Mouse (Mus musculus): Measurements from ENCODE around the gene Trpd52l3. TPM values are rescaled to one million over a fixed set of nuclear protein-coding genes. Genes with fewer than 3 reads are reported as not detected.

Trpd52l3 gene
- total RNA-seq (2023): not detected

GRCm38 (mm10) chr19:30003621-30004020 lies at the start of gene Trpd52l3:
TSS of gene Trpd52l3 (plus strand) at chr19:30003790.

GRCm38 (mm10) chr19:30029894-30030635 lies 26.5 kb downstream of the Trpd52l3 start, which contains the start of gene Uhrf2:
TSS of gene Uhrf2 (plus strand) at chr19:30030513.

Other genes starting within 250 kb of the Trpd52l3 start
- gene 9930021J03Rik, start 197.8 kb upstream of the Trpd52l3 start, total RNA-seq (2023): 27.1 TPM
- 17.0 TPM for gene Ranbp6, start 190.8 kb upstream of the Trpd52l3 start, total RNA-seq (2023)
- not detected for gene Il33, start 78.7 kb upstream of the Trpd52l3 start, total RNA-seq (2023)
- gene Uhrf2, start 26.7 kb downstream of the Trpd52l3 start, total RNA-seq (2023): 64.1 TPM
- 0.58 TPM for gene Gldc, start 171.6 kb downstream of the Trpd52l3 start, total RNA-seq (2023)
- not detected for gene Mbl2, start 229.2 kb downstream of the Trpd52l3 start, total RNA-seq (2023)